Mouse (Mus musculus) heart, embryonic 16.5 days (tissue): ENCODE results near the gene Iqschfp. TPM values are rescaled to one million over a fixed set of nuclear protein-coding genes. Genes with fewer than 3 reads are reported as not detected.

Source experiments
- ATAC-seq: fragments of 200-750 bp; cut with Nextera tagmentation; replicated peaks from 2 replicates; pipeline ENCODE4 v1.8.0; 2017; ENCODE audit warnings: moderate number of reproducible peaks; ENCODE audit not compliant: insufficient read depth, low FRiP score; ENCODE audit errors: extremely low read depth
- H3K27ac ChIP-seq: fragments of 300-500 bp; sonication (generic); 2 replicates; pipeline ENCODE4 v1.5.1; 2014; ENCODE audit warnings: mild to moderate bottlenecking, low read length, control low read depth, moderate library complexity
- H3K27me3 ChIP-seq: fragments of 300-500 bp; sonication (generic); 2 replicates; pipeline ENCODE4 v1.6.1; 2014; ENCODE audit warnings: low read length, mixed read lengths; ENCODE audit not compliant: control insufficient read depth, insufficient read depth
- H3K36me3 ChIP-seq: fragments of 300-500 bp; sonication (generic); 2 replicates; pipeline ENCODE4 v1.6.1; 2014; ENCODE audit not compliant: control insufficient read depth, insufficient read depth
- H3K4me1 ChIP-seq: fragments of 300-500 bp; sonication (generic); 2 replicates; pipeline ENCODE4 v1.6.1; 2014; ENCODE audit warnings: low read length, mixed read lengths; ENCODE audit not compliant: control insufficient read depth, insufficient read depth
- H3K4me2 ChIP-seq: fragments of 300-500 bp; sonication (generic); 2 replicates; pipeline ENCODE4 v1.6.1; 2014; ENCODE audit warnings: low read depth, mild to moderate bottlenecking, control low read depth, low read length
- H3K4me3 ChIP-seq: fragments of 300-500 bp; sonication (generic); 2 replicates; pipeline ENCODE4 v1.5.1; 2014; ENCODE audit warnings: mild to moderate bottlenecking, control low read depth, low read length
- H3K9ac ChIP-seq: fragments of 300-500 bp; sonication (generic); 2 replicates; pipeline ENCODE4 v1.6.1; 2014; ENCODE audit warnings: low read length, control low read depth
- H3K9me3 ChIP-seq: fragments of 300-500 bp; sonication (generic); replicated peaks from 2 replicates; pipeline ENCODE4 v1.6.1; 2016; ENCODE audit warnings: low read length; ENCODE audit not compliant: control insufficient read depth
- WGBS: fragments of 180-500 bp; shearing (Covaris S2); extraction: QIAGEN DNeasy Blood & Tissue Kit; methylation state at CpG from one replicate; pipeline ENCODE4 v1.1.7; 2014; 5-methylcytosine and 5-hydroxymethylcytosine counted together
- polyA plus RNA-seq: library from polyadenylated mRNA; unstranded; fragments of >200 nt; fragmentation: Nextera tagmentation; extraction: Ambion mirVana; gene quantifications from 2 replicates; pipeline ENCODE4 v1.2.1, GENCODE M21; 2015

The Iqschfp gene
- polyA plus RNA-seq, 1 experiment from 2014 or later: not detected

- no peak for ATAC-seq
Measured at GRCm38 (mm10) chr3:68630821-68631220, 738.8 kb downstream of the Iqschfp start.

GRCm38 (mm10) chr3:68632714-68633113 lies 740.7 kb downstream of the Iqschfp start:
- H3K27me3 ChIP-seq: no peaks in the 10 kb centered on the region
- 84% methylated on average over 3 of the region's 3 CpGs for WGBS
- H3K4me3 ChIP-seq: no peak overlapping the region
- ATAC-seq: no peak
- peaks cover 4% of the 10 kb centered on the region; the same call in 1 of the 2 replicates for H3K4me1 ChIP-seq
- no peaks in the 10 kb centered on the region for H3K9me3 ChIP-seq
- H3K4me2 ChIP-seq: no peak overlapping the region
- no peak overlapping the region for H3K27ac ChIP-seq
- no peaks in the 10 kb centered on the region for H3K36me3 ChIP-seq
- no peak overlapping the region for H3K9ac ChIP-seq

More at GRCm38 (mm10) chr3:68630821-68631220, 738.8 kb downstream of the Iqschfp start:
- 48% methylated on average over 3 of the region's 3 CpGs for WGBS
- Histone ChIP-seq H3K36me3 (0 out of 2 replicates have a peak, but pooled peaks cover 2% of the 10 kb centered on the region), H3K9me3 (no peaks in the 10 kb centered on the region), H3K27ac (no peak overlapping the region), H3K27me3 (no peaks in the 10 kb centered on the region), H3K4me2 (no peak overlapping the region), H3K4me1 (peaks cover 4% of the 10 kb centered on the region; the same call in 1 of the 2 replicates), H3K4me3 (no peak overlapping the region), H3K9ac (no peak overlapping the region)

- Histone ChIP-seq H3K9me3 (no peaks in the 10 kb centered on the region), H3K9ac (no peak overlapping the region), H3K4me1 (peaks cover 4% of the 10 kb centered on the region; the same call in 1 of the 2 replicates), H3K36me3 (no peaks in the 10 kb centered on the region), H3K4me3 (no peak overlapping the region), H3K27me3 (no peaks in the 10 kb centered on the region), H3K4me2 (no peak overlapping the region), H3K27ac (no peak overlapping the region)
- ATAC-seq: no peak
- 93% methylated on average over 4 of the region's 4 CpGs for WGBS
Measured at GRCm38 (mm10) chr3:68633577-68633976, 741.5 kb downstream of the Iqschfp start.

- H3K36me3 ChIP-seq: no peaks in the 10 kb centered on the region
- H3K4me3 ChIP-seq: no peak overlapping the region
- H3K9ac ChIP-seq: no peak overlapping the region
- no peaks in the 10 kb centered on the region for H3K4me1 ChIP-seq
- no peaks in the 10 kb centered on the region for H3K27me3 ChIP-seq
- 50% methylated on average over 7 of the region's 7 CpGs for WGBS
- no peak for ATAC-seq
- H3K4me2 ChIP-seq: no peak overlapping the region
- no peaks in the 10 kb centered on the region for H3K9me3 ChIP-seq
- no peak overlapping the region for H3K27ac ChIP-seq
Measured at GRCm38 (mm10) chr3:68637960-68638359, 745.9 kb downstream of the Iqschfp start.

- no peak for ATAC-seq
- WGBS: 97% methylated on average over 1 of the region's 1 CpGs
- no peaks in the 10 kb centered on the region for H3K27me3 ChIP-seq
- 0 out of 2 replicates have a peak, but pooled peaks cover 3% of the 10 kb centered on the region for H3K9me3 ChIP-seq
- no peaks in the 10 kb centered on the region for H3K36me3 ChIP-seq
- H3K4me1 ChIP-seq: no peaks in the 10 kb centered on the region
- no peak overlapping the region for H3K4me3 ChIP-seq
- H3K9ac ChIP-seq: no peak overlapping the region
- no peak overlapping the region for H3K4me2 ChIP-seq
- H3K27ac ChIP-seq: no peak overlapping the region
Measured at GRCm38 (mm10) chr3:68638703-68639102, 746.7 kb downstream of the Iqschfp start.

- 0 out of 2 replicates have a peak, but pooled peaks cover 3% of the 10 kb centered on the region for H3K9me3 ChIP-seq
- H3K36me3 ChIP-seq: no peaks in the 10 kb centered on the region
- no peak overlapping the region for H3K4me2 ChIP-seq
- WGBS: 80% methylated on average over 7 of the region's 7 CpGs
- H3K27ac ChIP-seq: no peak overlapping the region
- H3K9ac ChIP-seq: no peak overlapping the region
- no peaks in the 10 kb centered on the region for H3K4me1 ChIP-seq
- no peak overlapping the region for H3K4me3 ChIP-seq
- no peaks in the 10 kb centered on the region for H3K27me3 ChIP-seq
- no peak for ATAC-seq
Measured at GRCm38 (mm10) chr3:68642935-68643334, 750.9 kb downstream of the Iqschfp start.

- no peak overlapping the region for H3K9ac ChIP-seq
- H3K4me2 ChIP-seq: no peak overlapping the region
- H3K27ac ChIP-seq: no peak overlapping the region
- ATAC-seq: no peak
- 74% methylated on average over 6 of the region's 6 CpGs for WGBS
- H3K27me3 ChIP-seq: no peaks in the 10 kb centered on the region
- no peaks in the 10 kb centered on the region for H3K36me3 ChIP-seq
- no peaks in the 10 kb centered on the region for H3K4me1 ChIP-seq
- H3K9me3 ChIP-seq: 0 out of 2 replicates have a peak, but pooled peaks cover 3% of the 10 kb centered on the region
- H3K4me3 ChIP-seq: no peak overlapping the region
Measured at GRCm38 (mm10) chr3:68646387-68647130, 754.5 kb downstream of the Iqschfp start.

GRCm38 (mm10) chr3:68647282-68647681 lies 755.2 kb downstream of the Iqschfp start:
- Histone ChIP-seq H3K36me3 (no peaks in the 10 kb centered on the region), H3K9ac (no peak overlapping the region), H3K4me3 (no peak overlapping the region), H3K27me3 (no peaks in the 10 kb centered on the region), H3K27ac (no peak overlapping the region), H3K9me3 (0 out of 2 replicates have a peak, but pooled peaks cover 3% of the 10 kb centered on the region), H3K4me1 (no peaks in the 10 kb centered on the region), H3K4me2 (no peak overlapping the region)
- WGBS: 77% methylated on average over 3 of the region's 3 CpGs
- ATAC-seq: no peak

GRCm38 (mm10) chr3:68650251-68650650 lies 758.2 kb downstream of the Iqschfp start:
- WGBS: 87% methylated on average over 3 of the region's 3 CpGs
- ATAC-seq: no peak
- Histone ChIP-seq H3K9ac (no peak overlapping the region), H3K9me3 (no peaks in the 10 kb centered on the region), H3K36me3 (no peaks in the 10 kb centered on the region), H3K27me3 (no peaks in the 10 kb centered on the region), H3K27ac (no peak overlapping the region), H3K4me2 (no peak overlapping the region), H3K4me3 (no peak overlapping the region), H3K4me1 (no peaks in the 10 kb centered on the region)
